Mouse (Mus musculus) layer of hippocampus, postnatal 36 days (tissue): ENCODE results near the gene Tmem198. TPM values are rescaled to one million over a fixed set of nuclear protein-coding genes. Genes with fewer than 3 reads are reported as not detected.

Source experiments
- DNase-seq, 2 experiments: peaks; one replicate each; pipeline ENCODE4 v3.0.0; 2022
- total RNA-seq, 2 experiments: library from RNA; stranded (reverse); gene quantifications; 2 replicates each; pipeline ENCODE4 v1.2.3; 2021

Gene Tmem198
- total RNA-seq, 2 experiments from 2014 or later: 68.8 to 71.4 TPM

GRCm38 (mm10) chr1:75519576-75519975, 40.2 kb downstream of the Tmem198 start:
- no peak for DNase-seq

DNA sequence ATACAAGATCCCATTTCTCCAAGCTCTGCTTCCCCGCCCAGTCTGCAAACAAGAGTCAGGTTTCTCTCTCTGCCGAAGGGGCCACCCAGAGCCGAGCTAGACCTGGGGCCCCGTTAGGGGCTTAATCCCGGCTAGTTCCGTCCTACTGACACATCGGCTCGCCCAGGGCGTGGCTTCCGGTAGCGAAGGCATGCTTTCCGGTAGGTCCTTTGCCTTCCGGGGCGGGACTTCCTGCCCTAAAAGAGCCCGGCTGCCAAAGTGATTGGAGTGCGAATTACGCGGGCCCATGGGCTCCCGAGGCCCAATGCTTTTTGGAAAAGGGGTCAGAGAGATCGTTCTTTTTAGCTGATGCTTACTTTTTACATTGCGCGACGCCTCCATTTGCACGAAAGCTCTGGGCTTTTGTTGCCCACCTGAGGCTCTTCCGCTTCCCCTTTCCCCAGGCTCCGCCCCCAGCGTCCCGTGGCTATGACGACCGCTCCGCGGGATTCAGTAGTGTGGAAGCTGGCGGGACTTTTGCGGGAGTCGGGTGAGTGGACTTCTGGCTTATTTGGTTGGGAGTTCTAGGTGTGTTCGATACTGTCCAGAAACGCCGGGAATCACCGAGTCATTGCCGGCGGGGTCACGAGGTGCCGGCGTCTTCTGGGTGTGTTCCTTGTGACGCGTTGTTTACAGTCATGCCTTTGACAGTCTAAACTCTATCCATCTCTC, 42.1 kb downstream of the Tmem198 start, which contains the start of gene Stk11ip:
Gene Stk11ip (plus strand): TSS at position 209 of the 711 bp plus-strand sequence.
- peak; percentile 91 to 93 for DNase-seq

GRCm38 (mm10) chr1:75524679-75525078, 45.3 kb downstream of the Tmem198 start:
- no peak for DNase-seq

- DNase-seq: no peak
These were observed 51.2 kb downstream of the Tmem198 start for GRCm38 (mm10) chr1:75530546-75530945.

- DNase-seq: no peak
These were observed 53.2 kb downstream of the Tmem198 start for GRCm38 (mm10) chr1:75532280-75533172.

DNA sequence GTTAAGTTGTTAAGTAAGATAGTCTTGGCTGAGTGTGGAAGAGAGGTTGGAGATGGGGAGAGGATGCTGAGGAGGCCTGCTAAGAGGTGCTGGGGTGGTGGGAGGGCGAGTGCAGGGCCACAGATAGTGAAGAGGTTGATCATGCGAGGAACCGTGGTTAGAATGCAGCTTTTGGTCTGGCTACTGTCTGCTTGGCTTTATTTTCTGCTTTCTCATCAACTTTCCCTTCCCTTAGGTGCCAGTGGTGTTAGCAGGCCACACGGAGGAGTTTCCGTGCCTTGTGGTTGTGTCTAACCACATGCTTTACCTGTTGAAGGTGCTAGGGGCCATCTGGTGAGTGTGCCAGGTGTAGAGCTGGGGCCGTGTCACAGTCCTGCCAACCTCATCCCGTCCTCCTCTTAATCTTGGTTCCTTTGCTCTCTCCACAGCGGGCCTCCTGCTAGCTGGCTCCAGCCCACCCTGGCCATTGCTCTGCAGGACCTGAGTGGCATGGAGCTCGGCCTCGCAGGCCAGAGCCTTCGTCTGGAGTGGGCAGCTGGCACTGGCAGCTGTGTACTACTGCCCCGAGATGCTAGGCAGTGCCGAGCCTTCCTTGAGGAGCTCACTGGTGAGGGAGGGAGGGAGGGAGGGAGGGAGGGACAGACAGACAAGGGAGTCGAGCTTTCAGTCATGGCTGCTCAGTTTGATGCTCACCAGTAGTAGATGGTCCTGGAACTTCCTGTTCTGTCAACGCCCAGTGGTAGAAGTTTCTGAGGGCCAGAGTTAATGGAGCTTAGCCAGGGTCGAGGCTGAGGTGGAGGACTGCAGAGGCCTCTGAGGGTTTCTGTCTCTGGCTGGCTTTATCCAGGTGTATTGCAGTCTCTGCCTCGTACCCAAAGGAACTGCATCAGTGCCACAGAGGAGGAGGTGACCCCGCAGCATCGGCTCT, 54.3 kb downstream of the Tmem198 start:
- no peak for DNase-seq

Other genes starting within 250 kb of the Tmem198 start
- gene A630095N17Rik, start 247.4 kb upstream of the Tmem198 start, total RNA-seq: not detected
- gene Dnajb2, start 243.1 kb upstream of the Tmem198 start, total RNA-seq: 10 to 100 TPM; 74.3 to 75.8 TPM
- gene Ptprn, start 215.0 kb upstream of the Tmem198 start, total RNA-seq: 100 to 1,000 TPM; 372 to 375 TPM
- 100 to 1,000 TPM in 1 of 2 experiments, 10 to 100 TPM in 1; 81.7 to 106 TPM for gene Resp18, start 201.1 kb upstream of the Tmem198 start, total RNA-seq
- gene Dnpep, start 161.5 kb upstream of the Tmem198 start, total RNA-seq: 10 to 100 TPM; 39.4 to 46.7 TPM
- 1 to 10 TPM in 1 of 2 experiments, under 1 TPM in 1; 0.72 to 1.1 TPM for gene Des, start 119.2 kb upstream of the Tmem198 start, total RNA-seq
- 100 to 1,000 TPM; 166 to 180 TPM for gene Speg, start 104.2 kb upstream of the Tmem198 start, total RNA-seq
- 10 to 100 TPM; 63.6 to 73.5 TPM for gene Gmppa, start 43.6 kb upstream of the Tmem198 start, total RNA-seq
- 1 to 10 TPM; 6.5 to 7.4 TPM for gene Asic4, start 29.1 kb upstream of the Tmem198 start, total RNA-seq
- gene Chpf, start 225 bp upstream of the Tmem198 start, total RNA-seq: 10 to 100 TPM; 76.8 to 82.8 TPM
- 10 to 100 TPM; 24.1 to 26.3 TPM for gene Obsl1, start 26.9 kb downstream of the Tmem198 start, total RNA-seq
- 10 to 100 TPM; 16.4 to 16.6 TPM for gene Inha, start 27.5 kb downstream of the Tmem198 start, total RNA-seq
- gene Stk11ip, start 42.0 kb downstream of the Tmem198 start, total RNA-seq: 10 to 100 TPM; 26.7 to 27.7 TPM
- 100 to 1,000 TPM; 104 to 109 TPM for gene Slc4a3, start 66.7 kb downstream of the Tmem198 start, total RNA-seq